Mouse (Mus musculus) left cerebral cortex, adult 11 months (tissue): Measurements from ENCODE around the gene Rufy3.

Experiments
- DNase-seq: peaks from one replicate; pipeline ENCODE4 v3.0.0; 2022; ENCODE audit warnings: low spot score

Rufy3 gene

DNA sequence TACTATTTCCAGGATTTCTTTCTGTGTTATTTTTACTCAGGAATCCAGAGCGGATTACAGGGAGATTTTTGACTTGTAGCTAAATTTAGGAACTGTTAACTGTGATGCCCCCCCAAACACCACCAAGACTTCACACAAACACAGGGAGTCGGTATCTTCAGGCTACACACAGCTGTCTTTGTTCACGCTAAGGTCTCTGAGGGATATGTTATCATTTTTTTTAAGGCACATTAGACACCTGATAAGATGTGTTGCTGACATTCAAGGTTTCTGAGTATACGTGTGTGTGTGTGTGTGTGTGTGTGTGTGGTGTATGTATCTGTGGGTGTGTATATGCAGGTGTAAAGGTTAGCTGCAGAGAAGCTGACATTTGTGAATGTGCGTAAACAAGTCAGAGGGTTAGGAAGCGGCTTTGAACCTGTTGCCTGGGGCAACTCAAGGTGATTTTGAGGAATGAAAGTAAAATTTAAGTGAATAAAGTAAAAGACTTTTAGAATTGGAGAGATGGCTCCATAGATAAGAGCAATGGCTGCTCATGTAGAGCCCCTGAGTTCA, 121.0 kb downstream of the Rufy3 start:
- DNase-seq, result no peak

DNA sequence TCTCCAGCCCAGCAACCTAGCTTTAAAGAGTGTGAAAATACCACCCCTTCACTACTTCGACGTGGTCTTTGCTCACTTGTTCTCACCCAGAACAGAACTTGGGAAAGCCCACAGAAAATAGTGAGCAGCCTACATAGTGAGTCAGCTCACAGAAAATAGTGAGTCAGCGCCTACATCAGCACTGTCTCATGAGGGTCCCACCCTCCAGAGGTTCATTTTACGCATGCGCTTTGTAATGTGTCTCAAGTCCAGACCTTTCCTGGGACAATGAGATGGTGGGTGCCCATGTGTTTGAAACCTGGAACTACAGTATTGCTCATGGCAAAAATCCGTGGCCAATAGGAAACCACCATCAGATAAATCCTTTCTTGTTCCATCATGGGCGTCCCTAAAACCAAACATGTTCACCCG, 123.2 kb downstream of the Rufy3 start:
- no peak for DNase-seq

DNA sequence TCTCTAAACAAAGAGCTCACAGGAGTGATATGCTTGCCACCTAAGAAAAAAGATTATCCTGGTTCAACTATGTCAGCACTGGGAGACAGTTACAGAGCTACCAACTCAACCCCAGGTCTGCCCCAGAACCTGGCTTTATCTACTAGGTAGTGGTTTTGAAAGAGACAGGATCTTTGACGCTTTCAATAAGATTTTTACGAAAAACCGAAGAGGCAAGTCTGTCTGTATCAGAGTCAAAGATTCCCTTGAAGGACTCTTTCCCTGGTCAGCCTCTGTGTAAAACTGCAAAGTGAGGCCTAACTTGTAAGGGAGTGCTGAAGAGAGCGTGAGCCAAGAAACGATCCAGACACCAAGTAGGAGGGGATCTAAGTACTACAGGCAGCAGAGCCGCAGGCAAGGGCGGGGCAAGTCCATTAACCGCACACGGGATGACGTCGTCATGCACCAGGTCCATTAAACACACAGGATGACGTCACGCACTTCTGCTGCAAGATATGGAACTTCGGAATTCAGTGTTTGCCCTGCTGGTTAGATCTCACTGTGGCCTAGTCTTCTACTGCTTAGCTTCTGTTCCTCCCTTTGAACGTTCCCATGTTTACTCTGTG, 123.8 kb downstream of the Rufy3 start:
- no peak for DNase-seq

DNA sequence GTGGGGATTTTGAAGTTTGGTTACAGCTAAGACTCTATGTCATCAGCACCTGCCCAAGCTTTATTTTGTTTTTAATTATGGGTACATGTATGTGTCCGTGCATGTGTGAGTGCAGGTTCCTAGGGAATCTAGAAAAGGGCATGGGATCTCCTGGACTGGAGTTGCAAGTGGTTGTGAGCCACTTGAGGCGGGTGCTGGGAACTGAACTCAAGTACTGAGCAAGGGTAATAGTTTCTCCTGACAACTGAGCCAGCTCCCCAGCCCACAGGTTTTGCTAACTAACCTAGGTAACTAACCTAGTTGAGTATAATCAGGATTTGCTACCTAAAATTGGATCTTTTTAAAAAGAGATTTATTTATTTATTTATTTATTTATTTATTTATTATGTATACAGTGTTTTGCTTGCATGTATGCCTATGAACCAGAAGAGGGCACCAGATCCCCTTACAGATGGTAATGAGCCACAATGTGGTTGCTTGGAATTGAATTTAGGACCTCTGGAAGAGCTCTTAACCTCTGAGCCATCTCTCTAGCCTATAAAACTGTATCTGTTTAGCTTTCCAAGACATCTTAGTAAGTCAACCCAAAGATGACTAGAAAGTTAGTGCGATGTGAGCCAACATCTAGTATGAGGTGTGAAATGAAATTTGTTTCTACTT, 124.6 kb downstream of the Rufy3 start:
- DNase-seq, result no peak

DNA sequence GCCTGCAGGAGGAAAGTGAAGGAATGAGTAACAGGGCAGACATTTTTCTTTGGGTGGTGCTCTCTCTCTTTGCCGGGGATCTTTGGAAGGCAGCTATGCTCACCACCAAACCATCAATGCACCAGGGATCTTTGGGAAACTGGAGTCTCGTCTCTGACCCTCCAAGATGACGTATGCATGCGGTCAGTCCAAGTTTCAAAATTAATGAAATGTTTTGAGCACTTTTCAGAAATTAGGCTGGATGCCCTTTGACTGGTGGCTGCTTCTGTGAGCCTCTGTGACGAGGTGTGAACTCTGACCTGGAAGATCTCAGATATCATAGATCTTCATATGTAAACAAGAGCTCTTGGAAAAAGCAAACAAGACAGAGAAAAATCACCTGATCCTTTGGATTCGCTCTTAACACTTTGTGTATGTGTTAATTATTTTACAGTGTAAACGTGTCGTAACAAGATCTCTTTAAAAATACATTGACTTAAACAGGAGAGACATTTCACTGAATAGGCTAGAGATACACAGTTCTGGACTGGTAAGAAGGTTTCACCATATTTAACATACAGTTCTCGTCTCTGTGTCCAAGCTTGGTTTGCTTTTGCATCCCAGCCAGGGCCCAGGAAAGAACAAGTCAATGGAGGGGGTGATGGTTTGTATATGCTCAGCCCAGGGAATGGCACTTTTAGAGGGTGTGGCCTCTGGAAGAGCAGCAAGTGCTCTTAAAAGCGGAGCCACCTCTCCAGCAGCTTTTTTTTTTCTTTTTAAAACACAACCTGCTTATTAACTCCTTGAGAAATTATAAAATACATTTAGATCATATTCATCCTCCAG, 126.1 kb downstream of the Rufy3 start:
- no peak for DNase-seq

DNA sequence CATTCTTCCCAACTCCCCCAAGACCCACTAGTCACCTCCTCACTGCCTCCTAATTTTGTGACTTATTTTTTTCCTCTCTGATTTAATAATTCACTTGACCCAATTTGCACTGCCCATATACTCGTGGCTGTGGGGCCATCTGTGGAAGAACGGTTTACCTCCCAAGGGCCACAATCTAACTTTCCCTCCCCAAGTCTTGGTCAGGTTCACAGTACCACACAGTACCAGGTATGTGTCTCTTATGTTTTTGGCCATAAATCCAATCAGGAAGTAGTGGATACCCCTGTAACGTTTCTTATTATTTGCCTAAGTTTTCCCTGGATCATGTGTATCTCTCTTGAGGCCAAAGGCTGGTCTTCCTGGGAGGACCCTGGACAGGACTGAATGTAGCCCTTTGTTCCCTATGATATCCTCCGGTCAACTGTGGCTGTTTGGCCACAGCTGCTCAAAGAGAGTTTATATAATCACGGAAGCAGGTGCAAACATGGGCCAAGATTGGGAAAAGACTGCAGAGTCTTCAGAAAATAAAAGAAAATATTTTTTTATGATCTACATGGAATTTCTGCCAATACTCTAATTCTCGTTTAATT, 126.8 kb downstream of the Rufy3 start:
- DNase-seq, result no peak

DNA sequence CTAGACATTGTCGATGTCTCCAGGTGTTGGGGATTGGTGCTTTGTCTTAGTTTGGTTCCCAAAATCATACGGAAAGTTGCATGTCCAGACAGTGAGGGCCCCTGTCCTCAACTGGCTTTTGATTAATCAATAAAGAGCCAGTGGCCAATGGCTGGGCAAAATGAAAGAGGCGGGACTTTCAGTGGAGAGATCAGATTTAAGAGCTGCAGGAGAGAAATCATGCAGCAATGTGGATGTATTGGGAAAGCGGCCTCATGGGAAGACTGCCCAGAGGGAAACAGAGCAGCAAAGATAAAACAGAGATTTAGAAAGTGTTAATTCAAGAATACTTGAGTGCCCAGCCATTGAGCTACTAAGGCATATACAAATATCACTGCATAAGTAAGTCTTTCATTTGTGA, 127.7 kb downstream of the Rufy3 start:
- DNase-seq, result no peak

DNA sequence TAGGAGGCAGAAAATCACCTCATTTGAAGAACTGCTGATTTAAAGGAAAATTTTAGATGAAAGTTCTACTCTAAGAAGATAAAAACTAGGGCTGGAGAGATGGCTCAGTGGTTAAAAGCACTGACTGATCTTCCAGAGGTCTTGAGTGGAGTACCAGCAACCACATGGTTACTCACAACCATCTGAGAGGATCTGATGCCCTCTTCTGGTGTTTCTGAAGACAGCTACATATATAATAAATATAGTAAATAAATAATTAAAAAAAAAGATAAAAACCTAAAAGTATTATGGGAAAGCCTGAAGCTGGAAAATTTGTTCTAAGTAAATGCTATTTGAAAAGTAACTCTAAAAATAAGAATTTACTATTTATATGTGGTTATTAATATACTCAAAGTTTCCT, 128.2 kb downstream of the Rufy3 start:
- DNase-seq, result no peak

DNA sequence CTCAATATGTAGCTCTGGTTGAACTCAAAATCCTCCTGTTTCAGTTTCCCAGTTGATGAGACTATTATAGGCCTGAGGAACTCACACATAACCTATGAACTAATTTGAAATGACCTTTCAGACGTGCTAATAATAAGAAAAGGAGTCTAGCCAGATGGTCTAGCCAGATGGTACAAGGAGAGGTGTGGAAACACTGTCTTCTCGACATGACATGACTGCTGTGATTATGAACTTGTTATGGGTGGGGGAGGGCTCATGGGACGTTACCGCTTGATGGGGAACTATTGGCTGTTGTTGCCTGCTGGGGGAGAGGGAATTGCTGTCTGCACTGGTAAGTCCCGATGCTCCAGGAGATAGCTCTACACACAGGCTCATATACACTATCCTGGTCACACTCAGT, 132.5 kb downstream of the Rufy3 start:
- no peak for DNase-seq

DNA sequence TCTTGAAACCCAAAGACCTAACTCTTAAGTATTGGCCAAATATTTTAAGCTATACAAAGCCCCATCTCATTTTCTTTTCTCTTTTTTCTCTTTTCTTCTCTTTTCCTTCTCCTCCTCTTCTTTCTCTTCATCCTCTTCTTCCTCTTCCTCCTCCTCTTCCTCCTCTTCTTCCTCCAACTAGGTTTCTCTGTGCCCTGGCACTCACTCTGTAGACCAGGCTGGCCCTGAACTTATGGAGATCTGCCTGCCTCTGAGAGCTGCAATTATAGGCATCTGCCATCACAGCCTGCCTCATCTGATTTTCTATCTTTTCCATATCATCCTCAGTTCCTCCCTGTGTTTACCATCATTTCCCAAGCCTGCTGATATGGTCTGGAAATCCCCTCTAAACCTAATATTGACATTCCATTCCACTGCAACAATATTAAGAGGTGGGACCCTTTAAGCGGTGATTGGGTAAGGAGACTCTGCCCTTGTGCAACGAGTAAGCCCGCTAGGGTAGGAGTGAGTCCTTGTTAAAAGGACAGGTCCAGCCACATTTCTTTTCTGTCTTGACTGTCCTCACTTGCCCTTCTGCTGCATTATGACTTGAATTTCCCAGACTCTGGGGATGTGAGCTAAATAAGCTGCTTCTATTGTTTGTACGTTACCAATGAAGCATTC, 134.5 kb downstream of the Rufy3 start:
- no peak for DNase-seq
